Comparison of ENCODE assay signal across 10 mouse cellular contexts in genomic region chr11:94596311-94596852, GRCm38 (mm10). TPM values are rescaled to one million over a fixed set of nuclear protein-coding genes. Genes with fewer than 3 reads are reported as not detected.
A peak's percentile ranks its signal among the peaks of the same experiment; 100 is the strongest.
DNase-seq lines count a peak whose midpoint lies in the region; ATAC-seq and TF ChIP-seq lines count a peak whose summit lies in the region.
"Had no signal": no experiment of that assay in that cellular context is flagged by ENCODE, and none has a peak within 500 bp of the region (broad histone marks: within the 10 kb centered on the region; RNA-seq: fewer than 3 reads in every experiment).

No protein-coding gene starts in this region.

- 57% methylated on average over 7 of the region's 7 CpGs for WGBS in lung, adult 2 months

- H3K4me3 ChIP-seq in lung, adult 2 months (replicated peaks; ENCODE audit: extremely low read depth, low read depth, low read length) = no peak overlapping the region
- H3K4me3 ChIP-seq: embryonic facial prominence, embryonic 12.5 days had no signal

- no peak for TF ChIP-seq CTCF in lung, adult 2 months (IDR thresholded peaks at IDR 0.05; ENCODE audit: insufficient read depth, low read length)

- peak; percentile 46 to 47 for DNase-seq in lung, adult 18-20 months
- no peak for DNase-seq in lung, adult 2 months
- DNase-seq in monocyte, adult 2 months (ENCODE audit: low read depth in 1 of 2, low spot score in 2 of 2) = peak; percentile 38 to 62
- DNase-seq in cerebellum, adult 11-12 months = no peak
- no peak for DNase-seq in heart, adult 18-20 months
- DNase-seq: adrenal gland, adult 2 months; gastrocnemius, postnatal 25 days had no signal

- peak; percentile 78 for ATAC-seq in common myeloid progenitor, adult 5-6 weeks (replicated peaks; ENCODE audit: low read depth, poor library complexity, severe bottlenecking)
- ATAC-seq in frontal cortex, adult (ENCODE audit: low TSS enrichment) = no peak

- peaks cover 3% of the 10 kb centered on the region for H3K4me1 ChIP-seq in lung, adult 2 months (ENCODE audit: control insufficient read depth, insufficient read depth, low read length)

- no peak for TF ChIP-seq POLR2A in lung, adult 2 months (IDR thresholded peaks at IDR 0.05; ENCODE audit: borderline replicate concordance, extremely low read depth, low read depth, low read length)

RNA-seq across cellular contexts. Expression of gene Acsf2, which starts 5.3 kb away (rescaled TPM):
- 28.0 and 35.2 TPM in 2 replicates for polyA plus RNA-seq in lung, adult 2 months (2012; rRNA removed)
- total RNA-seq in common myeloid progenitor, adult 5-6 weeks (2017) = 7.9 and 8.1 TPM in 2 replicates
- total RNA-seq in heart, adult 18-20 months (2021) = 10 to 100 TPM; 30.4 to 33.5 TPM

RNA-seq across cellular contexts. Expression of gene Chad, which starts 31.5 kb away (rescaled TPM):
- 32.6 and 38.8 TPM in 2 replicates for polyA plus RNA-seq in lung, adult 2 months (2012; rRNA removed)
- not detected in 2 replicates for total RNA-seq in common myeloid progenitor, adult 5-6 weeks (2017)
- 1 to 10 TPM; 1.4 to 3.2 TPM for total RNA-seq in heart, adult 18-20 months (2021)
- total RNA-seq: adrenal gland, adult 2 months had no signal

RNA-seq across cellular contexts. Expression of gene Lrrc59, which starts 33.2 kb away (rescaled TPM):
- 41.4 and 46.3 TPM in 2 replicates for polyA plus RNA-seq in lung, adult 2 months (2012; rRNA removed)
- total RNA-seq in common myeloid progenitor, adult 5-6 weeks (2017) = 149 and 151 TPM in 2 replicates
- 10 to 100 TPM; 32.0 to 32.6 TPM for total RNA-seq in heart, adult 18-20 months (2021)

RNA-seq across cellular contexts. Expression of gene Rsad1, which starts 47.3 kb away (rescaled TPM):
- 10.3 and 12.7 TPM in 2 replicates for polyA plus RNA-seq in lung, adult 2 months (2012; rRNA removed)
- 6.2 and 10.6 TPM in 2 replicates for total RNA-seq in common myeloid progenitor, adult 5-6 weeks (2017)
- total RNA-seq in heart, adult 18-20 months (2021) = 10 to 100 TPM in 1 of 2 experiments, 1 to 10 TPM in 1; 8.5 to 10.3 TPM

RNA-seq across cellular contexts. Expression of gene Mrpl27, which starts 57.2 kb away (rescaled TPM):
- polyA plus RNA-seq in lung, adult 2 months (2012; rRNA removed) = 32.8 and 34.7 TPM in 2 replicates
- total RNA-seq in common myeloid progenitor, adult 5-6 weeks (2017) = 35.0 and 63.6 TPM in 2 replicates
- total RNA-seq in heart, adult 18-20 months (2021) = 10 to 100 TPM; 60.9 to 62.7 TPM

Comparison
In these comparisons a context has a peak if more than half of its experiments do, and no peak if none do; other contexts are left out.
1. DNase-seq: peak in lung, adult 18-20 months (2 of 2) and monocyte, adult 2 months (2 of 2); none in lung, adult 2 months (single experiment), cerebellum, adult 11-12 months (single experiment) and heart, adult 18-20 months (0 of 2).